Mouse (Mus musculus) testis, adult 2 months (tissue): Measurements from ENCODE around the gene D630036H23Rik. TPM values are rescaled to one million over a fixed set of nuclear protein-coding genes. Genes with fewer than 3 reads are reported as not detected.
"Not testable (repeated sequence)": the region's sequence is repeated elsewhere in the genome, so short reads cannot be mapped to it uniquely, and the experiment has no call there.

Experiments
- H3K27ac ChIP-seq: fragments of 200-500 bp; 2 replicates; pipeline ENCODE4 v1.5.1; 2012; ENCODE audit warnings: low read depth, low read length; ENCODE audit not compliant: control insufficient read depth, insufficient read depth
- H3K27me3 ChIP-seq: fragments of 200-500 bp; 2 replicates; pipeline ENCODE4 v1.6.1; 2012; ENCODE audit warnings: mild to moderate bottlenecking, low read length, moderate library complexity; ENCODE audit not compliant: control insufficient read depth, insufficient read depth
- H3K36me3 ChIP-seq: fragments of 200-500 bp; 2 replicates; pipeline ENCODE4 v1.6.1; 2012; ENCODE audit warnings: mild to moderate bottlenecking, low read length; ENCODE audit not compliant: control insufficient read depth, insufficient read depth
- H3K4me1 ChIP-seq: fragments of 200-500 bp; 2 replicates; pipeline ENCODE4 v1.6.1; 2012; ENCODE audit warnings: low read length; ENCODE audit not compliant: control insufficient read depth, insufficient read depth
- H3K4me3 ChIP-seq: fragments of 200-500 bp; 2 replicates; pipeline ENCODE4 v1.5.1; 2012; ENCODE audit warnings: low read depth, mild to moderate bottlenecking, low read length, moderate library complexity, mixed read lengths; ENCODE audit not compliant: control insufficient read depth
- CTCF ChIP-seq: fragments of 200-500 bp; IDR thresholded peaks from 2 replicates; pipeline ENCODE4 v1.5.1; 2012; ENCODE audit warnings: low read depth, mild to moderate bottlenecking, inconsistent platforms, low read length, moderate library complexity; ENCODE audit not compliant: control insufficient read depth, insufficient read depth, insufficient replicate concordance
- POLR2A ChIP-seq: fragments of 200-500 bp; IDR thresholded peaks from 2 replicates; pipeline ENCODE4 v1.6.1; 2012; ENCODE audit warnings: low read depth, mild to moderate bottlenecking, inconsistent platforms, low read length, moderate library complexity; ENCODE audit not compliant: control insufficient read depth
- polyA plus RNA-seq: library from polyadenylated mRNA; depleted of rRNA; stranded (reverse); fragments of >200 nt; gene quantifications from 2 replicates; pipeline ENCODE4 v1.2.3, GENCODE M21; 2012

Gene D630036H23Rik
- polyA plus RNA-seq, 1 experiment = 0.37 TPM

- TF ChIP-seq CTCF (no peak), POLR2A (no peak)
- no peak overlapping the region for H3K4me3 ChIP-seq
Observed at GRCm38 (mm10) chr12:36380806-36381205, 1.2 kb downstream of the D630036H23Rik start.

GRCm38 (mm10) chr12:36380254-36380653, 1.7 kb downstream of the D630036H23Rik start:
- TF ChIP-seq POLR2A (no peak), CTCF (no peak)

More at GRCm38 (mm10) chr12:36380806-36381205, 1.2 kb downstream of the D630036H23Rik start:
- peaks cover 8% of the 10 kb centered on the region; the same call in 1 of the 2 replicates for H3K4me1 ChIP-seq
- no peaks in the 10 kb centered on the region for H3K36me3 ChIP-seq
- no peak overlapping the region for H3K27ac ChIP-seq
- no peaks in the 10 kb centered on the region for H3K27me3 ChIP-seq

GRCm38 (mm10) chr12:36376391-36376790, 5.6 kb downstream of the D630036H23Rik start:
- H3K27me3 ChIP-seq, H3K4me1 ChIP-seq, H3K36me3 ChIP-seq, H3K4me3 ChIP-seq, H3K27ac ChIP-seq: not testable (repeated sequence)

More at GRCm38 (mm10) chr12:36380254-36380653, 1.7 kb downstream of the D630036H23Rik start:
- Histone ChIP-seq H3K27ac (no peak overlapping the region), H3K36me3 (no peaks in the 10 kb centered on the region), H3K27me3 (no peaks in the 10 kb centered on the region), H3K4me3 (no peak overlapping the region), H3K4me1 (peaks cover 8% of the 10 kb centered on the region; the same call in 1 of the 2 replicates)

- H3K36me3 ChIP-seq = no peaks in the 10 kb centered on the region
- H3K4me3 ChIP-seq = no peak overlapping the region
- no peaks in the 10 kb centered on the region for H3K4me1 ChIP-seq
- H3K27me3 ChIP-seq = no peaks in the 10 kb centered on the region
- no peak overlapping the region for H3K27ac ChIP-seq
- TF ChIP-seq CTCF (no peak), POLR2A (no peak)
Observed at GRCm38 (mm10) chr12:36373237-36373998, 8.6 kb downstream of the D630036H23Rik start.

- TF ChIP-seq CTCF = no peak
- TF ChIP-seq POLR2A = no peak
- no peaks in the 10 kb centered on the region for H3K4me1 ChIP-seq
- no peaks in the 10 kb centered on the region for H3K36me3 ChIP-seq
- H3K27me3 ChIP-seq = no peaks in the 10 kb centered on the region
- H3K27ac ChIP-seq = no peak overlapping the region
- no peak overlapping the region for H3K4me3 ChIP-seq
Observed at GRCm38 (mm10) chr12:36364013-36364412, 18.0 kb downstream of the D630036H23Rik start.

- H3K4me3 ChIP-seq = no peak overlapping the region
- no peak for TF ChIP-seq CTCF
- H3K4me1 ChIP-seq = no peaks in the 10 kb centered on the region
- no peak overlapping the region for H3K27ac ChIP-seq
- H3K36me3 ChIP-seq = no peaks in the 10 kb centered on the region
- no peaks in the 10 kb centered on the region for H3K27me3 ChIP-seq
Observed at GRCm38 (mm10) chr12:36360693-36361092, 21.3 kb downstream of the D630036H23Rik start.

GRCm38 (mm10) chr12:36360064-36360463, 21.9 kb downstream of the D630036H23Rik start:
- H3K27me3 ChIP-seq = no peaks in the 10 kb centered on the region
- H3K27ac ChIP-seq = no peak overlapping the region
- H3K4me3 ChIP-seq = no peak overlapping the region
- no peaks in the 10 kb centered on the region for H3K36me3 ChIP-seq
- TF ChIP-seq POLR2A (no peak), CTCF (no peak)
- no peaks in the 10 kb centered on the region for H3K4me1 ChIP-seq
